Mouse (Mus musculus) limb, embryonic 11.5 days (tissue): ENCODE data around the gene Fxr2. TPM values are rescaled to one million over a fixed set of nuclear protein-coding genes. Genes with fewer than 3 reads are reported as not detected.
"Not testable (repeated sequence)": the region's sequence is repeated elsewhere in the genome, so short reads cannot be mapped to it uniquely, and the experiment has no call there.

Experiments
- ATAC-seq: fragments of 200-750 bp; cut with Nextera tagmentation; 2 replicates; pipeline ENCODE4 v1.8.0; 2017; ENCODE audit warnings: low read depth; ENCODE audit not compliant: insufficient number of reproducible peaks, low FRiP score, low TSS enrichment
- DNase-seq: peaks from one replicate; pipeline ENCODE4 v3.0.0-alpha.2; 2015; ENCODE audit warnings: low spot score
- H3K27ac ChIP-seq: fragments of 300-500 bp; sonication (generic); replicated peaks from 2 replicates; pipeline ENCODE4 v1.5.1; 2014; ENCODE audit warnings: low read depth, mild to moderate bottlenecking, low read length
- H3K27me3 ChIP-seq: fragments of 300-500 bp; sonication (generic); 2 replicates; pipeline ENCODE4 v1.6.1; 2014; ENCODE audit warnings: mild to moderate bottlenecking, low read length, mixed read lengths; ENCODE audit not compliant: control insufficient read depth, insufficient read depth
- H3K36me3 ChIP-seq: fragments of 300-500 bp; sonication (generic); 2 replicates; pipeline ENCODE4 v1.6.1; 2014; ENCODE audit warnings: mild to moderate bottlenecking, low read length, moderate library complexity, mixed read lengths; ENCODE audit not compliant: control insufficient read depth, insufficient read depth
- H3K4me1 ChIP-seq: fragments of 300-500 bp; sonication (generic); 2 replicates; pipeline ENCODE4 v1.6.1; 2014; ENCODE audit warnings: low read length, mixed read lengths; ENCODE audit not compliant: control insufficient read depth, insufficient read depth
- H3K4me2 ChIP-seq: fragments of 300-500 bp; sonication (generic); 2 replicates; pipeline ENCODE4 v1.6.1; 2014; ENCODE audit warnings: low read depth, mild to moderate bottlenecking, moderate library complexity; ENCODE audit not compliant: severe bottlenecking
- H3K4me3 ChIP-seq: fragments of 300-500 bp; sonication (generic); 2 replicates; pipeline ENCODE4 v1.5.1; 2014; ENCODE audit warnings: low read depth, low read length
- H3K9ac ChIP-seq: fragments of 300-500 bp; sonication (generic); 2 replicates; pipeline ENCODE4 v1.6.1; 2014; ENCODE audit warnings: mild to moderate bottlenecking, low read length
- H3K9me3 ChIP-seq: fragments of 300-500 bp; sonication (generic); 2 replicates; pipeline ENCODE4 v1.6.1; 2016; ENCODE audit warnings: low read length; ENCODE audit not compliant: control insufficient read depth
- WGBS: fragments of 180-500 bp; shearing (Covaris S2); extraction: QIAGEN DNeasy Blood & Tissue Kit; methylation state at CpG from one replicate; pipeline ENCODE4 v1.1.7; 2014; 5-methylcytosine and 5-hydroxymethylcytosine counted together
- polyA plus RNA-seq: library from polyadenylated mRNA; unstranded; fragments of >200 nt; fragmentation: Nextera tagmentation; extraction: Ambion mirVana; gene quantifications from 2 replicates; pipeline ENCODE4 v1.2.1, GENCODE M21; 2014

The Fxr2 gene
- polyA plus RNA-seq, 1 experiment from 2014 or later, result 37.5 TPM

DNA sequence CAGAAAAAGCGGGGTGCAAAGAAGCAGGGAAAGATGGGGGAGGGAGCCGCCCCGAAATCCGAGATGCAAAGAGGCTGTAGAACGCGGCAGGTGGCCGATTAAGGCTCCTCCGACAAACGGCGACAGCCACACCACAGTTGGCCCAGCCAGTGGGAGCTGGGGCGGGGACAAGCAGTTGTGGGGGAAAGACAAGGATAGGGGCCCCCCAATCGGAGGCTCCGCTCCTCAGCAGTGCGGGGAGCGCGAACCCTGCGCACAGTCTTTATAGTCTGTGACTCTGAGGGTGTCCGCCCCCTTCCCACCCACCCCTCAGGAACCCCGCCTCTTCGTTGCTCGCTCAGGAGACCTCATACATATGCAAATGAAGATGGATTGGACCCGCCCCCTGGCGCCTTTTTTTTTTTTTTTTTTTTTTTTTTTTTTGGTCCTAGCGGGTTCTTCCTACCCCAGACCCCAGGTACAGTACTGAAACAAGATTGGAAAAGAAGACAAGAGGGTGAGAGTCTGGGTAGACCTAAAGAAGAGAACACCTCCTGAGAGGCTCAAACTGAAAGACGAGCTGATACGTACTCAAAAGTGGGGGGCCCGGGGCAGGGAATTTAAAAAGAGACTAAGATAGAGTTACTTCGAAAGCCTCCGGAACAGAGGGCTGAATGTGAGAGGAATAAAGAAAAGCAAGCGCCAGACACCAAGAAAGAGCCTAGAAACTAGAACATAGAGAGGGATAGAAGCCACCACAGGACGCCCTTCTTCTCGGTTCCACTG is 26.9 kb upstream of the Fxr2 start, which contains the start of gene Atp1b2:
Gene Atp1b2 (minus strand): TSS at position 217 of the 765 bp plus-strand sequence.
- WGBS, result 2% methylated on average over 32 of the region's 32 CpGs
- peaks cover 11% of the 10 kb centered on the region; the same call in 1 of the 2 replicates for H3K27me3 ChIP-seq
- no peaks in the 10 kb centered on the region for H3K36me3 ChIP-seq
- H3K27ac ChIP-seq, result no peak within 1 kb of the TSS
- H3K4me1 ChIP-seq, result peaks cover 7% of the 10 kb centered on the region
- H3K4me3 ChIP-seq, result peak within 1 kb of the TSS; percentile 44
- ATAC-seq (peak; percentile 70), DNase-seq (peak; percentile 75)
- H3K4me2 ChIP-seq, result peak within 1 kb of the TSS; percentile 99
- no peaks in the 10 kb centered on the region for H3K9me3 ChIP-seq
- peak within 1 kb of the TSS; percentile 67 for H3K9ac ChIP-seq

- DNase-seq (no peak), ATAC-seq (no peak)
- peaks cover 11% of the 10 kb centered on the region; the same call in 1 of the 2 replicates for H3K27me3 ChIP-seq
- H3K9ac ChIP-seq, result no peak overlapping the region
- H3K9me3 ChIP-seq, result no peaks in the 10 kb centered on the region
- 51% methylated on average over 2 of the region's 2 CpGs for WGBS
- H3K36me3 ChIP-seq, result no peaks in the 10 kb centered on the region
- H3K27ac ChIP-seq, result no peak overlapping the region
- H3K4me3 ChIP-seq, result peak overlapping the region; percentile 44; the same call in 1 of the 2 replicates
- peak overlapping the region; percentile 99 for H3K4me2 ChIP-seq
- peaks cover 7% of the 10 kb centered on the region for H3K4me1 ChIP-seq
These were observed 26.3 kb upstream of the Fxr2 start for GRCm38 (mm10) chr11:69606491-69606795.

- DNase-seq (no peak), ATAC-seq (no peak)
- no peak overlapping the region for H3K4me2 ChIP-seq
- no peak overlapping the region for H3K27ac ChIP-seq
- H3K9ac ChIP-seq, result no peak overlapping the region
- H3K9me3 ChIP-seq, result no peaks in the 10 kb centered on the region
- H3K27me3 ChIP-seq, result peaks cover 11% of the 10 kb centered on the region; the same call in 1 of the 2 replicates
- WGBS, result 77% methylated on average over 2 of the region's 2 CpGs
- peaks cover 7% of the 10 kb centered on the region for H3K4me1 ChIP-seq
- H3K36me3 ChIP-seq, result no peaks in the 10 kb centered on the region
- H3K4me3 ChIP-seq, result no peak overlapping the region
These were observed 26.0 kb upstream of the Fxr2 start for GRCm38 (mm10) chr11:69606832-69607231.

- Histone ChIP-seq H3K4me3 (no peak overlapping the region), H3K36me3 (no peaks in the 10 kb centered on the region), H3K27ac (no peak overlapping the region), H3K9ac (no peak overlapping the region), H3K27me3 (peaks cover 11% of the 10 kb centered on the region; the same call in 1 of the 2 replicates), H3K9me3 (no peaks in the 10 kb centered on the region), H3K4me2 (no peak overlapping the region), H3K4me1 (peaks cover 7% of the 10 kb centered on the region)
- DNase-seq (no peak), ATAC-seq (no peak)
- WGBS, result 94% methylated on average over 3 of the region's 3 CpGs
These were observed 24.3 kb upstream of the Fxr2 start for GRCm38 (mm10) chr11:69608525-69608924.

- H3K4me1 ChIP-seq, result peaks cover 7% of the 10 kb centered on the region
- 60% methylated on average over 7 of the region's 7 CpGs for WGBS
These were observed 23.4 kb upstream of the Fxr2 start for GRCm38 (mm10) chr11:69609416-69609815.

DNA sequence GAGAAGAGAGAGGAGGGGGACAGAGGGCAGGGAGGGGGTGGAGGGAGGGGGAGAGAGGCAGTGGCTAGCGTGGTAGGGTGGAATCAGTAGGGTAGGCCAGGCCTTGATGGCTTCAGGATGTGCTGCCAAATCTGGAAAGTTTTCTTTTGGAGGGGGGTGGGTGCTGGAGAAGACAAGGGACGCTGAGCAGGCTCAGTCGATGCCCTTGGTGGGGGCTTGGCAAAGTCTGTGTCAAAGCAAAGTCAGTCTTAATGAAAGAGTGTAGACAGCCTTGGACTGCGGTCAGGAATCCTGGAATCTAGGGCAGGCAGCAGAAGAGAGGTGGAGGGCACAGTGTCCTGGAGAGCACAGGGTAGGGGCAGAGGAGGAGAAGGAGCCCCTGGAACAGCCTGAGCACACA is 21.9 kb upstream of the Fxr2 start:
- Histone ChIP-seq H3K9ac (no peak overlapping the region), H3K9me3 (no peaks in the 10 kb centered on the region), H3K4me3 (no peak overlapping the region), H3K4me2 (no peak overlapping the region), H3K4me1 (no peaks in the 10 kb centered on the region), H3K36me3 (no peaks in the 10 kb centered on the region), H3K27me3 (no peaks in the 10 kb centered on the region), H3K27ac (no peak overlapping the region)
- ATAC-seq (no peak), DNase-seq (no peak)
- 67% methylated on average over 4 of the region's 4 CpGs for WGBS

More at GRCm38 (mm10) chr11:69609416-69609815, 23.4 kb upstream of the Fxr2 start:
- no peak overlapping the region for H3K9ac ChIP-seq
- H3K4me3 ChIP-seq, result no peak overlapping the region
- H3K27me3 ChIP-seq, result peaks cover 8% of the 10 kb centered on the region; the same call in 1 of the 2 replicates
- DNase-seq (no peak), ATAC-seq (no peak)
- no peak overlapping the region for H3K4me2 ChIP-seq
- no peak overlapping the region for H3K27ac ChIP-seq
- no peaks in the 10 kb centered on the region for H3K36me3 ChIP-seq
- no peaks in the 10 kb centered on the region for H3K9me3 ChIP-seq

GRCm38 (mm10) chr11:69613553-69614256 is 19.1 kb upstream of the Fxr2 start:
- Histone ChIP-seq H3K27ac (no peak overlapping the region), H3K4me1 (no peaks in the 10 kb centered on the region), H3K9me3 (no peaks in the 10 kb centered on the region), H3K27me3 (no peaks in the 10 kb centered on the region), H3K9ac (peak overlapping the region; percentile 35; the same call in 1 of the 2 replicates), H3K4me3 (no peak overlapping the region), H3K4me2 (no peak overlapping the region), H3K36me3 (no peaks in the 10 kb centered on the region)
- DNase-seq (peak; percentile 94), ATAC-seq (no peak)
- 12% methylated on average over 18 of the region's 19 CpGs for WGBS

- H3K9me3 ChIP-seq, H3K4me1 ChIP-seq, ATAC-seq, H3K27me3 ChIP-seq, H3K27ac ChIP-seq, H3K4me3 ChIP-seq, H3K36me3 ChIP-seq, H3K9ac ChIP-seq, H3K4me2 ChIP-seq, DNase-seq: not testable (repeated sequence)
- WGBS, result 52% methylated on average over 11 of the region's 11 CpGs
These were observed 18.6 kb upstream of the Fxr2 start for GRCm38 (mm10) chr11:69614257-69614588.
